Mouse (Mus musculus) intestine, postnatal 0 days (tissue): ENCODE data around the gene Pth1r. TPM values are rescaled to one million over a fixed set of nuclear protein-coding genes. Genes with fewer than 3 reads are reported as not detected.

Experiments used
- ATAC-seq: fragments of 200-750 bp; cut with Nextera tagmentation; 2 replicates; pipeline ENCODE4 v1.8.0; 2017; ENCODE audit warnings: mild to moderate bottlenecking, moderate TSS enrichment, moderate library complexity
- H3K27ac ChIP-seq: fragments of 300-500 bp; sonication (generic); 2 replicates; pipeline ENCODE4 v1.5.1; 2014; ENCODE audit warnings: mild to moderate bottlenecking, low read depth, low read length, moderate library complexity
- H3K27me3 ChIP-seq: fragments of 300-500 bp; sonication (generic); replicated peaks from 2 replicates; pipeline ENCODE4 v1.6.1; 2014; ENCODE audit warnings: low read length, mixed read lengths; ENCODE audit not compliant: control insufficient read depth, insufficient read depth
- H3K36me3 ChIP-seq: fragments of 300-500 bp; sonication (generic); 2 replicates; pipeline ENCODE4 v1.6.1; 2014; ENCODE audit warnings: mild to moderate bottlenecking, moderate library complexity; ENCODE audit not compliant: control insufficient read depth, insufficient read depth
- H3K4me1 ChIP-seq: fragments of 300-500 bp; sonication (generic); replicated peaks from 2 replicates; pipeline ENCODE4 v1.6.1; 2014; ENCODE audit warnings: antibody characterized with exemption, low read length, mixed read lengths; ENCODE audit not compliant: control insufficient read depth, insufficient read depth
- H3K4me2 ChIP-seq: fragments of 300-500 bp; sonication (generic); replicated peaks from 2 replicates; pipeline ENCODE4 v1.6.1; 2014; ENCODE audit warnings: low read depth, mild to moderate bottlenecking, moderate library complexity
- H3K4me3 ChIP-seq: fragments of 300-500 bp; sonication (generic); 2 replicates; pipeline ENCODE4 v1.5.1; 2014; ENCODE audit warnings: low read depth, low read length
- H3K9ac ChIP-seq: fragments of 300-500 bp; sonication (generic); 2 replicates; pipeline ENCODE4 v1.6.1; 2014; ENCODE audit warnings: mild to moderate bottlenecking, low read depth, low read length
- H3K9me3 ChIP-seq: fragments of 300-500 bp; sonication (generic); 2 replicates; pipeline ENCODE4 v1.6.1; 2016; ENCODE audit warnings: mixed run types; ENCODE audit not compliant: control insufficient read depth
- CTCF ChIP-seq: sonication (generic); IDR thresholded peaks from 2 replicates; pipeline ENCODE4 v1.5.1; 2016; ENCODE audit warnings: low read depth, mild to moderate bottlenecking, control low read depth, antibody characterized with exemption, moderate library complexity
- WGBS: fragments of 180-500 bp; shearing (Covaris S2); extraction: QIAGEN DNeasy Blood & Tissue Kit; methylation state at CpG from one replicate; pipeline ENCODE4 v1.1.7; 2014; 5-methylcytosine and 5-hydroxymethylcytosine counted together
- polyA plus RNA-seq: library from polyadenylated mRNA; unstranded; fragments of >200 nt; fragmentation: Nextera tagmentation; extraction: Ambion mirVana; gene quantifications from 2 replicates; pipeline ENCODE4 v1.2.1, GENCODE M21; 2015

Gene Pth1r
- polyA plus RNA-seq, 1 experiment from 2014 or later: 9.1 TPM

DNA sequence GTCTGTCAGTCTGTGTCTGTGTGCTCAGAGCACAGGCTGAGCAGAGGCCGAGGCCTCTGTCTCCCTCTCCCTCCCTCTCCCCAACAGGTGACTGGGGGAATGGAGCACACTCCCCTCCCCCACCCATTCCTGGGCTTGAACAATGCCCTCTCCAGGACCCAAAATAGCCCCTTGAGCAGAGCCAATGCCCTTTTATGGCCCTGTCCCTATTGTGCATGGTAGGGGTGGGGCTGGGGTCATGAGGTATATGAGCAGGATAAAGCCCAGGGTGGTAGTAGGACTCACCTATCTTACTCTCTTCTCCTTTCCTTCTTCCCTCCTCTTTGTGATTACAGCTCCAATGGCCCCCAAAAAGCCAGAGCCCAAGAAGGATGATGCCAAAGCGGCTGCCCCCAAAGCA lies 16.5 kb upstream of the Pth1r start:
- Histone ChIP-seq H3K27me3 (no peaks in the 10 kb centered on the region), H3K27ac (no peak overlapping the region), H3K36me3 (no peaks in the 10 kb centered on the region), H3K4me3 (no peak overlapping the region), H3K9ac (no peak overlapping the region), H3K9me3 (no peaks in the 10 kb centered on the region), H3K4me1 (no peaks in the 10 kb centered on the region), H3K4me2 (no peak overlapping the region)
- WGBS: 63% methylated on average over 2 of the region's 2 CpGs
- ATAC-seq: no peak
- TF ChIP-seq CTCF: no peak

DNA sequence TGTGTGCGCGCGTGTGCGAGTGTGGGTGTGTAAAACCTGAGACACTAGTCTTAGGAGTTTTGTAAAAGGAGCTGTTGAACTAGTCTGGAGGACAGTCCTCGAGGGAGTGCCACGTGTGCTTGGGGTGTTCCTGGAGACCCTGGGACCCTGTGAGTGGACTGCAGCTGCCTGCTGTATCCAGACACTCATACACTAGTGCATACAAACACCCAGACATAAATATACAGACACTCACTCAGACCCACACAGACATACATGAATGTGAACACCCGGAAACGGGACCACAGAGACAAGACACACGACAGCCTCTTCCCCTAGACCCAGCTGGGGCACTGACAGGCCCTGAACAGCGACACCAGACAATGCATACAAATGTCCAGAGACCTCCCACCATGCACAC lies 15.8 kb upstream of the Pth1r start:
- ATAC-seq: no peak
- no peaks in the 10 kb centered on the region for H3K36me3 ChIP-seq
- H3K27ac ChIP-seq: no peak overlapping the region
- H3K9me3 ChIP-seq: no peaks in the 10 kb centered on the region
- H3K9ac ChIP-seq: no peak overlapping the region
- no peak overlapping the region for H3K4me3 ChIP-seq
- H3K4me1 ChIP-seq: no peaks in the 10 kb centered on the region
- no peak for TF ChIP-seq CTCF
- WGBS: 80% methylated on average over 10 of the region's 10 CpGs
- H3K4me2 ChIP-seq: no peak overlapping the region
- no peaks in the 10 kb centered on the region for H3K27me3 ChIP-seq

DNA sequence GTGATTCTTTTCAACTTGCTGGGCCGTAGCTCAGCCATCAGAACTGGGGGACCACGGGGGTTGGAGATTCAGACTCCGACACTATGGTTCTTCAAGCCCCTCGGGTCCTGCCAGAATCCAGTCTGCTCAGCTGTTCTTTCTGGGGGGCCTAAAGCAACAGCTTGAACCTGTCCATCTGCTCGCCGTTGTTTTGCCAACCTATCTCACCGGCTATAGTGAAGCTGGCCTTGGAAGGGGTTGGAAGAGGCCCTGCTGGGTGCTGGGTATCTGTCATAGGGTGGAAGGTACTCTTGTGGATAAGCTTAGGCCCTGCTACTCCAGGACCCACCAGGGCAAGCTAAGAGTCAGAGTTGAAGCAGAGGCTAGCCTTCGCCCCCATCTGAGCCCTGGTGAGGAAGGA lies 13.9 kb upstream of the Pth1r start:
- H3K4me3 ChIP-seq: no peak overlapping the region
- H3K4me1 ChIP-seq: no peaks in the 10 kb centered on the region
- WGBS: 79% methylated on average over 8 of the region's 8 CpGs
- no peak overlapping the region for H3K9ac ChIP-seq
- no peak for ATAC-seq
- H3K36me3 ChIP-seq: no peaks in the 10 kb centered on the region
- no peak for TF ChIP-seq CTCF
- no peak overlapping the region for H3K4me2 ChIP-seq
- no peaks in the 10 kb centered on the region; the same call in 1 of the 2 replicates for H3K27me3 ChIP-seq
- H3K27ac ChIP-seq: no peak overlapping the region
- H3K9me3 ChIP-seq: no peaks in the 10 kb centered on the region

DNA sequence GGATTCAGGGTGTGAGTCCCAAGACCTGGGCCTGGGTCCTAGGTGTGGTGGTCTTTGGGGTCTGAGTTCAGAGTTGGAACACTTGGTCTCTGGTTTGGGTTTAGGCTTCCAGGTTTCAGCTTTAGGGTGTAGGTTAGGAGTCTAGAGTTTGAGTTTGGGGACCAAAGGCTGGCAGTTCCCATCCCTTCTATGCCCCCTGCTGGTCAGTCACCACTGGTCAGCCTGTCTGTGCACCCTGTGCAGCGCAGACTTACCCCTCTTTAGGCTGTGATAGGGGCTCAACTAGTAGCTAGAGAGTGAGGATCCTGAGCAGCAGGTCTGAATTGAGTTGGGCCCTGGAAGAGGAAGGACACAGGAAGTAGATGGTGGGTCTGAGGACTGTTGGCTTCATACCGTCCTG lies 12.3 kb upstream of the Pth1r start:
- no peaks in the 10 kb centered on the region for H3K36me3 ChIP-seq
- no peaks in the 10 kb centered on the region for H3K9me3 ChIP-seq
- WGBS: 53% methylated on average over 2 of the region's 2 CpGs
- peak; percentile 83 for TF ChIP-seq CTCF
- H3K9ac ChIP-seq: no peak overlapping the region
- H3K4me3 ChIP-seq: no peak overlapping the region
- no peak overlapping the region for H3K27ac ChIP-seq
- no peaks in the 10 kb centered on the region for H3K4me1 ChIP-seq
- no peak overlapping the region for H3K4me2 ChIP-seq
- ATAC-seq: no peak
- H3K27me3 ChIP-seq: no peaks in the 10 kb centered on the region; the same call in 1 of the 2 replicates

DNA sequence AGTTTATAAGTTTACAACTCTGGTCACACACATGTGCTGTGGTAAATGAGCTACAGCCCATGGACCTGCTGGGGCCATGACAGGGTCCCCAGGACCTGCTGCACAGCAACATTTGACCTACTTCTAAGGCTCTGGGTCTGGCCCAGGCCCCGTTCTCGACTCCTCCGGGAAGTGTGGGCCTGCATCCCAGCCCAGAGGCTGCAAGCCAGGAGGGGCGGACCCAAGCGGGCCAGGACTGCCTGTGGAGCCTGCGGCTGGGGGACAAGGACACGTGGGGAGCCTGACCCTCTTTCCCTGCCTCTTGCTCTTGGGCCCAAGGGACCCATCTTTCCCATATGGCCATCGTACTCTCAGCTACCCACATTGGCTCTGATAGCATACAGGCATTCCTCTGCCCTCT lies 11.7 kb upstream of the Pth1r start:
- WGBS: 70% methylated on average over 8 of the region's 8 CpGs
- H3K36me3 ChIP-seq: no peaks in the 10 kb centered on the region
- H3K27ac ChIP-seq: no peak overlapping the region
- no peak overlapping the region for H3K4me3 ChIP-seq
- no peak for TF ChIP-seq CTCF
- no peaks in the 10 kb centered on the region for H3K4me1 ChIP-seq
- no peak for ATAC-seq
- H3K27me3 ChIP-seq: no peaks in the 10 kb centered on the region; the same call in 1 of the 2 replicates
- no peaks in the 10 kb centered on the region for H3K9me3 ChIP-seq
- no peak overlapping the region for H3K4me2 ChIP-seq
- no peak overlapping the region for H3K9ac ChIP-seq

DNA sequence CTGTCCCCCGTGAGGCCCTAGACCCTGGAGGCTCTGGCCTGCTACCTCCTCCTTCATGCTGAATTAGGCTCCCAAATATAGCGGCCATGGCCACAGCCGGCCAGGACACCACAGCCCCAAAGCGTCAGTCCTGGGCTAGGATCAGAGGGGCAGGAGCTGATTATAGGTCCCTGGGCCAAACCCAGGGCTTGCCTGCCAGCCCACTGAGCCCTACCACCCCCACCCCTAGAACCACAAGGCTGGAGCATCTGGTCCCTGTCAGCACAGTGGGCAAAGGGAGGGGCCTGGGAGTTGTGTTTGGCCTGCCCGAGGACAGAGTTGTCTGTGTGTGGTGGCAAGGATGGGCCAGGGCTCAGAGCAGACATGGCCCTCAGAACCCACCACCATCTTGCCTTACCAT lies 10.9 kb upstream of the Pth1r start:
- no peak for ATAC-seq
- WGBS: 92% methylated on average over 5 of the region's 5 CpGs
- no peaks in the 10 kb centered on the region; the same call in 1 of the 2 replicates for H3K27me3 ChIP-seq
- H3K4me1 ChIP-seq: no peaks in the 10 kb centered on the region
- no peak overlapping the region for H3K4me3 ChIP-seq
- H3K27ac ChIP-seq: no peak overlapping the region
- no peak for TF ChIP-seq CTCF
- H3K9me3 ChIP-seq: no peaks in the 10 kb centered on the region
- no peak overlapping the region for H3K4me2 ChIP-seq
- H3K36me3 ChIP-seq: no peaks in the 10 kb centered on the region
- H3K9ac ChIP-seq: no peak overlapping the region

DNA sequence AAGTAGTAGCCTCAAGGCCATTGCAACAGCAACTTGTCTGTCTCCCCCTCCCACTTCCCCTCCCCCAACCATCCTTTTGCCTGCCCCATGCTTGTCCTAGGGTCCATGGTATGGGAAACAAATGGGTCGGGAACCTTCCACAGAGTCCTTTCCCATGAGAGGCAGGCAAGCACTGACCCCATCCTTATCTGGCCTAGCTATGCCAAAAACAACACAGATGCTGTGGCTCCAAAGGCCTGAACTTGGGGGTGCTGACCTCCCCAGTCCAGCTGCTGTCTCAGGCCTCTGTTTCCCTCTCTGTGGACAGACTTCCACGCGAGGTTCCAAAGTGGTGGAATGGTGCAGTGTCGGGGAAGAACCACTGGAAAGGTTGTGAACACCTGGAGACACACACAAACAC lies 6.8 kb upstream of the Pth1r start:
- no peaks in the 10 kb centered on the region for H3K36me3 ChIP-seq
- no peak overlapping the region for H3K4me3 ChIP-seq
- no peaks in the 10 kb centered on the region; the same call in 1 of the 2 replicates for H3K27me3 ChIP-seq
- 74% methylated on average over 4 of the region's 4 CpGs for WGBS
- H3K9me3 ChIP-seq: no peaks in the 10 kb centered on the region
- no peak overlapping the region for H3K9ac ChIP-seq
- H3K4me1 ChIP-seq: no peaks in the 10 kb centered on the region
- no peak for TF ChIP-seq CTCF
- no peak for ATAC-seq
- H3K4me2 ChIP-seq: no peak overlapping the region
- no peak overlapping the region for H3K27ac ChIP-seq
